Mouse (Mus musculus): ENCODE data around the gene Lrrc7. TPM values are rescaled to one million over a fixed set of nuclear protein-coding genes. Genes with fewer than 3 reads are reported as not detected.
A peak's percentile ranks its signal among the peaks of the same experiment; 100 is the strongest.

The Lrrc7 gene
- polyA plus RNA-seq, 1 experiment from 2014 or later: 9.9 TPM

GRCm38 (mm10) chr3:158356194-158356593 is 205.8 kb downstream of the Lrrc7 start:
- ATAC-seq (ENCODE audit: low read depth): no peak
- no peak overlapping the region for H3K27ac ChIP-seq (replicated peaks)
- no peak overlapping the region for H3K4me2 ChIP-seq
- H3K4me3 ChIP-seq: no peak overlapping the region
- no peaks in the 10 kb centered on the region for H3K4me1 ChIP-seq (replicated peaks)
- H3K36me3 ChIP-seq: no peaks in the 10 kb centered on the region
- H3K27me3 ChIP-seq: no peaks in the 10 kb centered on the region
- H3K9me3 ChIP-seq: no peaks in the 10 kb centered on the region
- WGBS: 91% methylated on average over 4 of the region's 4 CpGs
- H3K9ac ChIP-seq: no peak overlapping the region

- H3K36me3 ChIP-seq: no peaks in the 10 kb centered on the region
- no peak overlapping the region for H3K9ac ChIP-seq
- no peak overlapping the region for H3K27ac ChIP-seq (replicated peaks)
- H3K27me3 ChIP-seq: no peaks in the 10 kb centered on the region
- ATAC-seq (ENCODE audit: low read depth): no peak
- no peak overlapping the region for H3K4me3 ChIP-seq
- H3K4me1 ChIP-seq (replicated peaks): no peaks in the 10 kb centered on the region
- H3K9me3 ChIP-seq: no peaks in the 10 kb centered on the region
- H3K4me2 ChIP-seq: no peak overlapping the region
These were observed 221.2 kb downstream of the Lrrc7 start for GRCm38 (mm10) chr3:158340808-158341207.

GRCm38 (mm10) chr3:158330085-158330484 is 231.9 kb downstream of the Lrrc7 start:
- H3K9ac ChIP-seq: no peak overlapping the region
- H3K36me3 ChIP-seq: no peaks in the 10 kb centered on the region
- H3K27ac ChIP-seq (replicated peaks): no peak overlapping the region
- H3K4me2 ChIP-seq: no peak overlapping the region
- no peaks in the 10 kb centered on the region for H3K27me3 ChIP-seq
- no peak for ATAC-seq (ENCODE audit: low read depth)
- H3K4me1 ChIP-seq (replicated peaks): no peaks in the 10 kb centered on the region
- H3K9me3 ChIP-seq: no peaks in the 10 kb centered on the region
- H3K4me3 ChIP-seq: no peak overlapping the region

- H3K9ac ChIP-seq: no peak overlapping the region
- WGBS: 55% methylated on average over 2 of the region's 2 CpGs
- H3K4me2 ChIP-seq: no peak overlapping the region
- no peaks in the 10 kb centered on the region for H3K4me1 ChIP-seq (replicated peaks)
- no peak overlapping the region for H3K4me3 ChIP-seq
- no peaks in the 10 kb centered on the region for H3K9me3 ChIP-seq
- H3K36me3 ChIP-seq: no peaks in the 10 kb centered on the region
- H3K27me3 ChIP-seq: no peaks in the 10 kb centered on the region
- no peak for ATAC-seq (ENCODE audit: low read depth)
- no peak overlapping the region for H3K27ac ChIP-seq (replicated peaks)
These were observed 251.6 kb downstream of the Lrrc7 start for GRCm38 (mm10) chr3:158310391-158310790.

GRCm38 (mm10) chr3:158307415-158307814 is 254.6 kb downstream of the Lrrc7 start:
- Histone ChIP-seq H3K4me3 (no peak overlapping the region), H3K9ac (no peak overlapping the region), H3K27ac (replicated peaks) (no peak overlapping the region), H3K9me3 (no peaks in the 10 kb centered on the region), H3K4me1 (replicated peaks) (no peaks in the 10 kb centered on the region), H3K27me3 (no peaks in the 10 kb centered on the region), H3K36me3 (no peaks in the 10 kb centered on the region), H3K4me2 (no peak overlapping the region)
- no peak for ATAC-seq (ENCODE audit: low read depth)

GRCm38 (mm10) chr3:158298732-158299131 is 263.3 kb downstream of the Lrrc7 start:
- 80% methylated on average over 3 of the region's 3 CpGs for WGBS
- Histone ChIP-seq H3K4me2 (no peak overlapping the region), H3K9ac (no peak overlapping the region), H3K36me3 (no peaks in the 10 kb centered on the region), H3K27me3 (no peaks in the 10 kb centered on the region), H3K4me1 (replicated peaks) (no peaks in the 10 kb centered on the region), H3K4me3 (no peak overlapping the region), H3K9me3 (no peaks in the 10 kb centered on the region), H3K27ac (replicated peaks) (no peak overlapping the region)
- no peak for ATAC-seq (ENCODE audit: low read depth)

- Histone ChIP-seq H3K9me3 (no peaks in the 10 kb centered on the region), H3K4me2 (no peak overlapping the region), H3K9ac (no peak overlapping the region), H3K27ac (replicated peaks) (no peak overlapping the region), H3K4me3 (no peak overlapping the region), H3K27me3 (no peaks in the 10 kb centered on the region), H3K36me3 (no peaks in the 10 kb centered on the region), H3K4me1 (replicated peaks) (no peaks in the 10 kb centered on the region)
- ATAC-seq (ENCODE audit: low read depth): peak; percentile 89
- 52% methylated on average over 5 of the region's 5 CpGs for WGBS
These were observed 267.0 kb downstream of the Lrrc7 start for GRCm38 (mm10) chr3:158295041-158295440.

- Histone ChIP-seq H3K36me3 (no peaks in the 10 kb centered on the region), H3K4me1 (replicated peaks) (peaks cover 3% of the 10 kb centered on the region; the same call in 1 of the 2 replicates), H3K4me3 (no peak overlapping the region), H3K27me3 (no peaks in the 10 kb centered on the region), H3K4me2 (no peak overlapping the region), H3K9me3 (no peaks in the 10 kb centered on the region), H3K9ac (no peak overlapping the region), H3K27ac (replicated peaks) (no peak overlapping the region)
- 58% methylated on average over 1 of the region's 1 CpGs for WGBS
- ATAC-seq (ENCODE audit: low read depth): no peak; the same call in 1 of the 2 replicates
These were observed 277.6 kb downstream of the Lrrc7 start for GRCm38 (mm10) chr3:158284431-158284830.

- no peak overlapping the region for H3K4me2 ChIP-seq
- no peaks in the 10 kb centered on the region for H3K9me3 ChIP-seq
- no peaks in the 10 kb centered on the region for H3K36me3 ChIP-seq
- WGBS: 88% methylated on average over 2 of the region's 2 CpGs
- no peak overlapping the region for H3K4me3 ChIP-seq
- no peak overlapping the region for H3K9ac ChIP-seq
- no peaks in the 10 kb centered on the region for H3K27me3 ChIP-seq
- H3K4me1 ChIP-seq (replicated peaks): no peaks in the 10 kb centered on the region
- H3K27ac ChIP-seq (replicated peaks): no peak overlapping the region
- no peak for ATAC-seq (ENCODE audit: low read depth)
These were observed 283.4 kb downstream of the Lrrc7 start for GRCm38 (mm10) chr3:158278631-158279030.

- no peaks in the 10 kb centered on the region for H3K4me1 ChIP-seq (replicated peaks)
- no peak for ATAC-seq (ENCODE audit: low read depth)
- no peaks in the 10 kb centered on the region for H3K9me3 ChIP-seq
- no peak overlapping the region for H3K4me2 ChIP-seq
- H3K36me3 ChIP-seq: no peaks in the 10 kb centered on the region
- WGBS: 89% methylated on average over 1 of the region's 1 CpGs
- no peak overlapping the region for H3K27ac ChIP-seq (replicated peaks)
- H3K9ac ChIP-seq: no peak overlapping the region
- no peaks in the 10 kb centered on the region for H3K27me3 ChIP-seq
- H3K4me3 ChIP-seq: no peak overlapping the region
These were observed 289.3 kb downstream of the Lrrc7 start for GRCm38 (mm10) chr3:158272700-158273099.

- H3K4me3 ChIP-seq: no peak overlapping the region
- ATAC-seq (ENCODE audit: low read depth): no peak
- 83% methylated on average over 1 of the region's 1 CpGs for WGBS
These were observed 291.1 kb downstream of the Lrrc7 start for GRCm38 (mm10) chr3:158270887-158271286.

GRCm38 (mm10) chr3:158252576-158252975 is 309.4 kb downstream of the Lrrc7 start:
- Histone ChIP-seq H3K9me3 (no peaks in the 10 kb centered on the region), H3K4me1 (replicated peaks) (no peaks in the 10 kb centered on the region), H3K4me2 (no peak overlapping the region), H3K9ac (no peak overlapping the region), H3K27ac (replicated peaks) (no peak overlapping the region), H3K36me3 (no peaks in the 10 kb centered on the region), H3K27me3 (no peaks in the 10 kb centered on the region), H3K4me3 (no peak overlapping the region)
- no peak for ATAC-seq (ENCODE audit: low read depth)

More at GRCm38 (mm10) chr3:158270887-158271286, 291.1 kb downstream of the Lrrc7 start:
- H3K9me3 ChIP-seq: no peaks in the 10 kb centered on the region
- H3K27ac ChIP-seq (replicated peaks): no peak overlapping the region
- no peak overlapping the region for H3K4me2 ChIP-seq
- no peak overlapping the region for H3K9ac ChIP-seq
- no peaks in the 10 kb centered on the region for H3K4me1 ChIP-seq (replicated peaks)
- no peaks in the 10 kb centered on the region for H3K36me3 ChIP-seq
- H3K27me3 ChIP-seq: no peaks in the 10 kb centered on the region

- ATAC-seq (ENCODE audit: low read depth): no peak
- Histone ChIP-seq H3K4me3 (no peak overlapping the region), H3K27me3 (no peaks in the 10 kb centered on the region), H3K36me3 (no peaks in the 10 kb centered on the region), H3K9ac (no peak overlapping the region), H3K4me1 (replicated peaks) (no peaks in the 10 kb centered on the region), H3K27ac (replicated peaks) (no peak overlapping the region), H3K9me3 (no peaks in the 10 kb centered on the region), H3K4me2 (no peak overlapping the region)
- WGBS: 80% methylated on average over 1 of the region's 1 CpGs
These were observed 314.3 kb downstream of the Lrrc7 start for GRCm38 (mm10) chr3:158247672-158248071.
